10 mouse cellular contexts compared by ENCODE assay signal in genomic region chr11:52233906-52234305, GRCm38 (mm10). TPM values are rescaled to one million over a fixed set of nuclear protein-coding genes. Genes with fewer than 3 reads are reported as not detected.
A peak's percentile ranks its signal among the peaks of the same experiment; 100 is the strongest.
DNase-seq lines count a peak whose midpoint lies in the region; ATAC-seq and TF ChIP-seq lines count a peak whose summit lies in the region.
"Had no signal": no experiment of that assay in that cellular context is flagged by ENCODE, and none has a peak within 500 bp of the region (broad histone marks: within the 10 kb centered on the region; RNA-seq: fewer than 3 reads in every experiment).

No protein-coding gene starts in this region.

- no peaks in the 10 kb centered on the region for H3K27me3 ChIP-seq in heart, embryonic 10.5 days (ENCODE audit: insufficient read depth, poor library complexity, severe bottlenecking)
- no peaks in the 10 kb centered on the region for H3K27me3 ChIP-seq in stomach, embryonic 14.5 days (ENCODE audit: control insufficient read depth, insufficient read depth, low read length)
- H3K27me3 ChIP-seq in stomach, postnatal 0 days (ENCODE audit: control insufficient read depth, insufficient read depth, low read length) = no peaks in the 10 kb centered on the region
- no peaks in the 10 kb centered on the region for H3K27me3 ChIP-seq in limb, embryonic 15.5 days

- peaks cover 18% of the 10 kb centered on the region; the same call in 1 of the 2 replicates for H3K4me1 ChIP-seq in heart, embryonic 10.5 days
- H3K4me1 ChIP-seq in stomach, embryonic 14.5 days (ENCODE audit: control insufficient read depth, insufficient read depth, low read length) = peaks cover 6% of the 10 kb centered on the region
- H3K4me1 ChIP-seq in stomach, postnatal 0 days (replicated peaks; ENCODE audit: control insufficient read depth, insufficient read depth) = peaks cover 2% of the 10 kb centered on the region; the same call in 1 of the 2 replicates
- peaks cover 16% of the 10 kb centered on the region for H3K4me1 ChIP-seq in limb, embryonic 15.5 days

- no peak overlapping the region for H3K27ac ChIP-seq in heart, embryonic 10.5 days
- H3K27ac ChIP-seq in stomach, embryonic 14.5 days (ENCODE audit: low read length) = no peak overlapping the region
- no peak overlapping the region for H3K27ac ChIP-seq in stomach, postnatal 0 days (replicated peaks)
- no peak overlapping the region for H3K27ac ChIP-seq in limb, embryonic 15.5 days

- no peak for TF ChIP-seq EP300 in stomach, postnatal 0 days (optimal IDR thresholded peaks at IDR 0.05)

- intact Hi-C loops in heart, postnatal 10 days (cut with DNase I) = no loop called here

- WGBS in heart, embryonic 10.5 days = 95% methylated on average over 1 of the region's 1 CpGs
- 76% methylated on average over 1 of the region's 1 CpGs for WGBS in stomach, embryonic 14.5 days
- WGBS in stomach, postnatal 0 days = 70% methylated on average over 1 of the region's 1 CpGs
- WGBS in limb, embryonic 15.5 days = 90% methylated on average over 1 of the region's 1 CpGs

- H3K9me3 ChIP-seq in heart, embryonic 10.5 days = no peaks in the 10 kb centered on the region
- no peaks in the 10 kb centered on the region for H3K9me3 ChIP-seq in stomach, embryonic 14.5 days (ENCODE audit: control insufficient read depth, low read depth, low read length)
- no peaks in the 10 kb centered on the region for H3K9me3 ChIP-seq in stomach, postnatal 0 days (ENCODE audit: control insufficient read depth, low read length)
- H3K9me3 ChIP-seq in limb, embryonic 15.5 days = no peaks in the 10 kb centered on the region

- peaks cover 30% of the 10 kb centered on the region for H3K36me3 ChIP-seq in heart, embryonic 10.5 days
- peaks cover 8% of the 10 kb centered on the region for H3K36me3 ChIP-seq in stomach, embryonic 14.5 days (ENCODE audit: control insufficient read depth, insufficient read depth, low read length)
- H3K36me3 ChIP-seq in stomach, postnatal 0 days (ENCODE audit: control insufficient read depth, insufficient read depth, low read length) = no peaks in the 10 kb centered on the region; the same call in 1 of the 2 replicates
- H3K36me3 ChIP-seq in limb, embryonic 15.5 days = peaks cover 18% of the 10 kb centered on the region

- peak overlapping the region; percentile 68; the same call in 1 of the 2 replicates for H3K4me2 ChIP-seq in stomach, embryonic 14.5 days (replicated peaks; ENCODE audit: low read depth, low read length)
- H3K4me2 ChIP-seq in stomach, postnatal 0 days (replicated peaks; ENCODE audit: low read depth) = no peak overlapping the region
- H3K4me2 ChIP-seq in limb, embryonic 15.5 days = peak overlapping the region; percentile 54

- ATAC-seq in stomach, embryonic 14.5 days (ENCODE audit: insufficient number of reproducible peaks, insufficient read depth, low FRiP score, low read depth) = no peak
- ATAC-seq in stomach, postnatal 0 days (ENCODE audit: low FRiP score, low TSS enrichment) = no peak
- no peak for ATAC-seq in limb, embryonic 15.5 days (ENCODE audit: insufficient number of reproducible peaks, low FRiP score, low TSS enrichment, low read depth)
- ATAC-seq in inflammation-experienced regulatory T-cells, adult 6 months = no peak

- TF ChIP-seq CTCF in stomach, postnatal 0 days (IDR thresholded peaks at IDR 0.05; ENCODE audit: low read depth) = no peak

- DNase-seq in heart, embryonic 10.5 days (ENCODE audit: low spot score) = no peak
- DNase-seq in heart, postnatal 10 days = no peak
- no peak for DNase-seq in stomach, postnatal 0 days (ENCODE audit: low spot score)
- DNase-seq in retina, embryonic 14.5 days (ENCODE audit: low spot score) = no peak
- no peak for DNase-seq in natural killer cell, adult 2 months (ENCODE audit: low spot score in 2 of 2)
- DNase-seq: adrenal gland, adult 8-10 months had no signal

- H3K9ac ChIP-seq in stomach, embryonic 14.5 days (replicated peaks; ENCODE audit: low read depth, low read length) = no peak overlapping the region
- no peak overlapping the region for H3K9ac ChIP-seq in stomach, postnatal 0 days (ENCODE audit: low read length)
- no peak overlapping the region for H3K9ac ChIP-seq in limb, embryonic 15.5 days

- H3K4me3 ChIP-seq in heart, embryonic 10.5 days = 0 out of 2 replicates have a peak overlapping the region, but pooled peaks have one; percentile 92
- H3K4me3 ChIP-seq in stomach, embryonic 14.5 days (ENCODE audit: low read depth, low read length) = no peak overlapping the region; the same call in 1 of the 2 replicates
- no peak overlapping the region for H3K4me3 ChIP-seq in stomach, postnatal 0 days (ENCODE audit: low read depth, low read length)
- H3K4me3 ChIP-seq in limb, embryonic 15.5 days = no peak overlapping the region

RNA-seq across cellular contexts. Expression of gene Skp1a, which starts 2.1 kb away (rescaled TPM):
- 516 and 546 TPM in 2 replicates for polyA plus RNA-seq in heart, embryonic 10.5 days (2016; fragmentation: Nextera tagmentation; extraction: Ambion mirVana)
- total RNA-seq in heart, postnatal 10 days (2021) = 100 to 1,000 TPM; 239 to 266 TPM
- polyA plus RNA-seq in stomach, embryonic 14.5 days (2014; fragmentation: Nextera tagmentation; extraction: Ambion mirVana) = 800 and 831 TPM in 2 replicates
- 530 and 542 TPM in 2 replicates for polyA plus RNA-seq in stomach, postnatal 0 days (2015; fragmentation: Nextera tagmentation; extraction: Ambion mirVana)
- 702 and 744 TPM in 2 replicates for polyA plus RNA-seq in limb, embryonic 15.5 days (2015; fragmentation: Nextera tagmentation; extraction: Ambion mirVana)
- 100 to 1,000 TPM; 274 to 332 (median 300) TPM for polyA plus RNA-seq in inflammation-experienced regulatory T-cells, adult 6 months (2017; shearing (Covaris generic))

RNA-seq across cellular contexts. Expression of gene Olfr1371, which starts 20.1 kb away (rescaled TPM):
- polyA plus RNA-seq in heart, embryonic 10.5 days (2016; fragmentation: Nextera tagmentation; extraction: Ambion mirVana) = not detected in 2 replicates
- not detected for total RNA-seq in heart, postnatal 10 days (2021)
- not detected in 2 replicates for polyA plus RNA-seq in stomach, embryonic 14.5 days (2014; fragmentation: Nextera tagmentation; extraction: Ambion mirVana)
- polyA plus RNA-seq in stomach, postnatal 0 days (2015; fragmentation: Nextera tagmentation; extraction: Ambion mirVana) = not detected in 2 replicates
- not detected in 2 replicates for polyA plus RNA-seq in limb, embryonic 15.5 days (2015; fragmentation: Nextera tagmentation; extraction: Ambion mirVana)
- polyA plus RNA-seq in inflammation-experienced regulatory T-cells, adult 6 months (2017; shearing (Covaris generic)) = not detected
- total RNA-seq: adrenal gland, adult 8-10 months had no signal
- polyA plus RNA-seq: embryonic facial prominence, embryonic 11.5 days had no signal

RNA-seq across cellular contexts. Expression of gene Tcf7, which starts 48.9 kb away (rescaled TPM):
- polyA plus RNA-seq in heart, embryonic 10.5 days (2016; fragmentation: Nextera tagmentation; extraction: Ambion mirVana) = 7.6 and 11.5 TPM in 2 replicates
- 1 to 10 TPM; 3.3 to 6.2 TPM for total RNA-seq in heart, postnatal 10 days (2021)
- polyA plus RNA-seq in stomach, embryonic 14.5 days (2014; fragmentation: Nextera tagmentation; extraction: Ambion mirVana) = 4.4 and 5.3 TPM in 2 replicates
- polyA plus RNA-seq in stomach, postnatal 0 days (2015; fragmentation: Nextera tagmentation; extraction: Ambion mirVana) = 3.6 and 3.7 TPM in 2 replicates
- polyA plus RNA-seq in limb, embryonic 15.5 days (2015; fragmentation: Nextera tagmentation; extraction: Ambion mirVana) = 9.6 and 9.8 TPM in 2 replicates
- polyA plus RNA-seq in inflammation-experienced regulatory T-cells, adult 6 months (2017; shearing (Covaris generic)) = 100 to 1,000 TPM; 144 to 447 (median 399) TPM

Comparison
In these comparisons a context has a peak if more than half of its experiments do, and no peak if none do; other contexts are left out.
1. RNA of gene Tcf7, which starts 48.9 kb away (polyA plus RNA-seq): 144 to 447 TPM in inflammation-experienced regulatory T-cells, adult 6 months; 7.6 to 11.5 TPM in heart, embryonic 10.5 days, 9.6 to 9.8 TPM in limb, embryonic 15.5 days, 4.4 to 5.3 TPM in stomach, embryonic 14.5 days and 3.6 to 3.7 TPM in stomach, postnatal 0 days; every median in the first group is over 10 times any median in the second.